Mouse (Mus musculus) gastrocnemius, postnatal 4 days (tissue): Measurements from ENCODE around the gene Ubash3b. TPM values are rescaled to one million over a fixed set of nuclear protein-coding genes. Genes with fewer than 3 reads are reported as not detected.

Experiments used
- DNase-seq, 2 experiments: peaks; one replicate each; pipeline ENCODE4 v3.0.0; 2021 to 2022; ENCODE audit warnings: low spot score in 2 of 2, mixed read lengths in 2 of 2
- long read RNA-seq, 2 experiments: library from polyadenylated mRNA; stranded (forward); transcript quantifications; one replicate each; pipeline ENCODE4 v2.0.0; 2021
- total RNA-seq, 2 experiments: library from RNA; stranded (reverse); gene quantifications; 2 replicates each; pipeline ENCODE4 v1.2.3; 2021

The Ubash3b gene
- total RNA-seq, result 1 to 10 TPM; 5.3 to 5.6 TPM
- long read RNA-seq, experiment 1, full-length matches to known transcripts, result 2 of 5 reads
- long read RNA-seq, experiment 1, partial matches to known transcripts, result 1 of 5 reads
- long read RNA-seq, experiment 1, other reads (novel, unspliced or antisense), result 2 of 5 reads
- long read RNA-seq, experiment 2, full-length matches to known transcripts, result 2 of 4 reads
- long read RNA-seq, experiment 2, partial matches to known transcripts, result 1 of 4 reads
- long read RNA-seq, experiment 2, other reads (novel, unspliced or antisense), result 1 of 4 reads

- DNase-seq, result no peak
Observed at GRCm38 (mm10) chr9:41161413-41161812, at the start of gene Ubash3b. TSS of gene Ubash3b (minus strand) at chr9:41161697.

GRCm38 (mm10) chr9:41207130-41208104 lies 45.9 kb upstream of the Ubash3b start:
- peak; percentile 81 to 94 for DNase-seq

- DNase-seq, result no peak
Observed at GRCm38 (mm10) chr9:41206717-41207116, 45.2 kb upstream of the Ubash3b start.

- DNase-seq, result no peak
Observed at GRCm38 (mm10) chr9:41205267-41205666, 43.8 kb upstream of the Ubash3b start.

- no peak for DNase-seq
Observed at GRCm38 (mm10) chr9:41199456-41200252, 38.2 kb upstream of the Ubash3b start.

GRCm38 (mm10) chr9:41198501-41199265 lies 37.2 kb upstream of the Ubash3b start:
- no peak for DNase-seq

- DNase-seq, result no peak
Observed at GRCm38 (mm10) chr9:41195742-41196311, 34.3 kb upstream of the Ubash3b start.

- DNase-seq, result no peak
Observed at GRCm38 (mm10) chr9:41191651-41192210, 30.2 kb upstream of the Ubash3b start.

- DNase-seq, result peak; percentile 55 to 75
Observed at GRCm38 (mm10) chr9:41190745-41191482, 29.4 kb upstream of the Ubash3b start.

GRCm38 (mm10) chr9:41187939-41188338 lies 26.4 kb upstream of the Ubash3b start:
- DNase-seq, result no peak

- no peak for DNase-seq
Observed at GRCm38 (mm10) chr9:41187498-41187897, 26.0 kb upstream of the Ubash3b start.

GRCm38 (mm10) chr9:41185331-41185730 lies 23.8 kb upstream of the Ubash3b start:
- DNase-seq, result no peak

- DNase-seq, result no peak
Observed at GRCm38 (mm10) chr9:41182550-41182949, 21.1 kb upstream of the Ubash3b start.

- no peak for DNase-seq
Observed at GRCm38 (mm10) chr9:41181803-41182202, 20.3 kb upstream of the Ubash3b start.

GRCm38 (mm10) chr9:41181372-41181771 lies 19.9 kb upstream of the Ubash3b start:
- no peak for DNase-seq

GRCm38 (mm10) chr9:41179056-41179455 lies 17.6 kb upstream of the Ubash3b start:
- no peak for DNase-seq

- DNase-seq, result peak in 1 of 2 experiments; percentile 34
Observed at GRCm38 (mm10) chr9:41173158-41173557, 11.7 kb upstream of the Ubash3b start.

- DNase-seq, result no peak
Observed at GRCm38 (mm10) chr9:41172426-41172825, 10.9 kb upstream of the Ubash3b start.

- no peak for DNase-seq
Observed at GRCm38 (mm10) chr9:41170026-41170425, 8.5 kb upstream of the Ubash3b start.
